Mouse (Mus musculus) kidney, postnatal 14 days (tissue): Measurements from ENCODE around the gene Med6.
A peak's percentile ranks its signal among the peaks of the same experiment; 100 is the strongest.

Source experiments
- DNase-seq: peaks from one replicate; pipeline ENCODE4 v3.0.0; 2022; ENCODE audit warnings: mixed read lengths

The Med6 gene

GRCm38 (mm10) chr12:81594902-81595671, at the start of gene Med6:
Gene Med6, minus strand, starts transcription at chr12:81595008.
- DNase-seq = peak; percentile 95

- DNase-seq = no peak
Observed at GRCm38 (mm10) chr12:81642361-81643082, 47.7 kb upstream of the Med6 start.

- DNase-seq = no peak
Observed at GRCm38 (mm10) chr12:81640656-81641055, 45.8 kb upstream of the Med6 start.

GRCm38 (mm10) chr12:81633246-81633645, 38.4 kb upstream of the Med6 start:
- DNase-seq = no peak

- no peak for DNase-seq
Observed at GRCm38 (mm10) chr12:81631661-81632401, 37.0 kb upstream of the Med6 start.

- peak; percentile 41 for DNase-seq
Observed at GRCm38 (mm10) chr12:81630915-81631660, 36.3 kb upstream of the Med6 start, which contains the start of gene Ttc9. Gene Ttc9, plus strand, starts transcription at chr12:81631249.

- peak; percentile 7 for DNase-seq
Observed at GRCm38 (mm10) chr12:81630520-81630914, 35.7 kb upstream of the Med6 start.

- no peak for DNase-seq
Observed at GRCm38 (mm10) chr12:81628091-81628490, 33.3 kb upstream of the Med6 start.

GRCm38 (mm10) chr12:81627426-81627825, 32.6 kb upstream of the Med6 start:
- no peak for DNase-seq

GRCm38 (mm10) chr12:81626226-81626861, 31.5 kb upstream of the Med6 start:
- no peak for DNase-seq

GRCm38 (mm10) chr12:81623377-81623776, 28.6 kb upstream of the Med6 start:
- no peak for DNase-seq

GRCm38 (mm10) chr12:81619302-81619701, 24.5 kb upstream of the Med6 start:
- peak; percentile 79 for DNase-seq

- DNase-seq = no peak
Observed at GRCm38 (mm10) chr12:81616980-81617379, 22.2 kb upstream of the Med6 start.

GRCm38 (mm10) chr12:81615807-81616206, 21.0 kb upstream of the Med6 start:
- no peak for DNase-seq

- DNase-seq = no peak
Observed at GRCm38 (mm10) chr12:81609445-81609844, 14.6 kb upstream of the Med6 start.

- no peak for DNase-seq
Observed at GRCm38 (mm10) chr12:81604995-81605784, 10.4 kb upstream of the Med6 start.

- DNase-seq = no peak
Observed at GRCm38 (mm10) chr12:81596547-81597262, 1.9 kb upstream of the Med6 start.

- DNase-seq = no peak
Observed at GRCm38 (mm10) chr12:81568374-81568773, 26.4 kb downstream of the Med6 start, which contains the start of gene Adam21. Gene Adam21, minus strand, starts transcription at chr12:81568474.

GRCm38 (mm10) chr12:81567931-81568330, 26.9 kb downstream of the Med6 start:
- no peak for DNase-seq

- DNase-seq = no peak
Observed at GRCm38 (mm10) chr12:81564173-81564572, 30.6 kb downstream of the Med6 start.

GRCm38 (mm10) chr12:81549286-81549685, 45.5 kb downstream of the Med6 start:
- DNase-seq = no peak
